Mouse (Mus musculus) lung, adult 18-20 months (tissue): ENCODE data around the gene Hivep1.

Experiments used
- DNase-seq, 2 experiments: peaks; one replicate each; pipeline ENCODE4 v3.0.0; 2022; ENCODE audit warnings: mixed read lengths in 2 of 2

Hivep1 gene

DNA sequence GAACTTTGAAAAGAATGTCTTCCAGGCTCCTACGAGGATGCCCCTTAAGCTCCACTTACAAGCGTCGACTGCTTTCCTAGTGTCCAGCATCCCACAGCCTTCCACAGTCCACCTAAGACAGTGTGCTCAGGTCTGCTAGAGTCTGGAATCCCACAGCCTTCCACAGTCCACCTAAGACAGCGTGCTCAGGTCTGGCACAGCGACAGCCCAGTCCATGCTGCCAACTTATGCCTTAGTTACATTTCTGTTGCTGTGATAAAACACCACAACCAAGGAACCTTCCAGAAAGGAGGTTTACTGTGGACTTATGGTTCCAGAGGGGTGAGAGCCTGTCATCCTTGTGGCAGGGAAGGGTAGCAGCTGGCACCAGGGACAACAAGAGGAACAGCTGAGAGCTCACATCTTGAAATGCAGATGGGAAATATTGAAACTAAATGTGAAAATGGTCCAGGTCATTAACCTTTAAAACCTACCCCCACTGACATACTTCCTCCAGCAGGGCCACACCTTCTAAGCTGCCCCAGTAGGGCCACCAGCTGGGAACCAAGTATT lies 25.0 kb downstream of the Hivep1 start:
- DNase-seq, result no peak

DNA sequence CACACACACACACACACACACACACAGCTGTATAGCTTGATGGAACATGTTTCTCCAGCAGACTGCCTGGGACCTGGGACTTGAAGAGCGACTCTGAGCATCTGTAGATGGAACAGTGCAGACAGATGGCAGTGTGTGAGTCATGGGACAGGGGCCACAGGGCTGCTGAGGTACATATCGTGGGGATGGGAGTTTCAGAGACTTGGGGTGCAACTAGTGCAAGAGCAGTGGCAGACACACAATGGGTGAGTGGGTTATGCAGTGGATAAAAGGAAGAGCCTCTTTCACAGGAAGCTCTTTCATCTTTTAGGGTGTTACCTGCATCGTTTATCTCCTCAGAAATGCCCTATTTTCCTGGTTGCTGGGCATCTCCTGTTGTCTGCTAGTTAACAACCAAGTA lies 25.8 kb downstream of the Hivep1 start:
- no peak for DNase-seq

DNA sequence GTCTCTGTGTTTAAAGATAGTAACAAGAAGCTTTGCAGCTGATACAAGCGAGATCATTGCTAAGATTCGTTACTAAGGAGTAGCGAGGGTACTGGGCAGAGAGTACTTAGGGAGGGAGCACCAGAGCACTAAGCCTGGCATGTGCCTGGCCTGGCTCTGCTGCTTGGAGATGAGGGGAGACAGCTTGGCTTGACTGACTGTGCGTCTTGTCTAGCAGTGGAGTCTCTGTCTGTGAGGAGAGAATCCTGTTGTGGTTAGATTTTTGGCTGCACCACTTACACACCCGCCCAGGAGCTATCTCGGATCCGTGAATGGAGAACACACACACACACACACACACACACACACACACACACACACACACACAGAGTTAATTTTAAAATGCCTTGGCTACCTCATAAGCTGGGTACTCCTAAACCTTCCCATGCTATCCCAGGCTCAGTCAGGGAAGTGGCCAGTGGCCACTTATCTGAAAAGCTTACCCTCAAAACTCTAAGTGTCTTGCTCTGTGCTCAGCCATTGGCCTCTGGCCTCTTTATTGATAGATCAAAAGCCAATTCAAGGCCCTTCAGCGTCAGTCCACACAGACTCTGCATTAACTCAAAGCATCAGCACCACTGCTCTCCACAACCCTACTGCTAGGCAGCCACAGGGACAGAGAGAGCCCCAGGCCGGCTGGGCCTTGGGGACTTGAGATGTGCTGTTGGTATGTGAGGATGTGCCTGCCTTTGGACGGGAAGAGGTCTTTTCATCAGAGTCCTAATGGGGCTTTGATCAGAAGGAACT lies 28.5 kb downstream of the Hivep1 start:
- DNase-seq, result no peak

DNA sequence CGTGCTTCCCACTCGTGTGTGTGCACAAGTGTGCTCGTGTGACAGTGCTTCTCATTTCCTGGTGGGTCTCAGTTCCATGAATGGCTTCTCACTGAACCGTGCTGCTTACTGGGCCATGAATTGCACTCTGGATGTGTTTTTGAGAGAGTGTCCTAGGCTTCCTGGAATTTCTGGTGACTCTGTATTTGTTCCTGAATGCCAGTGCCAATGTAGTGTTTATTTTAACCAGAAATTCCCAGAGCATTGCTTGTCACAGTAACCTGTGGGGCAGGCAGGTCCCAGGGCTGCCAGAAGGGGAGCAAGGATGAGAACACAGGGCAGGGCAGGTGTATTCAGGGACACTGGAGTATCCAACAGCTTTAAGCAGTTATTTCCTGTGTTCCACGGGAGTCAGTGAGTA lies 36.5 kb downstream of the Hivep1 start:
- DNase-seq, result peak in 1 of 2 experiments; percentile 43

DNA sequence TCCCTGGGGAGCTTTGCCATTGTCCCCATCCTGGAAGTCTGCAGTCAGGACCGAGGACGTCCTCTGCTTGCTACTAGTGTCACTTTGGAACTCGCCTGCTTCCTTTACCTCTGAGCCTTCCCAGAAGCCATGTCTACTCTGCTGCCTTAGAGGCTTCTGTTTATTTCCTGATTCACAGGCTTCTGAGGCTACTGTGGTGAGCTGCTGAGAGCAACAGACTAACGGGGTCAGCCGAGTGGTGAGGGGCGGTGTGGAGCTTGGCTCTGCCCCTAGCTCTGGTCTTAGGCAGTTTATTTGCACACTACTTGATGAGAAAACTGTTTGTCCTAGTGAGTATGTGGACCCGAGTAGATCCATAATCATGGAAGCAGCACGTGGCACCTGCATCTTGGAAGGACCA lies 37.2 kb downstream of the Hivep1 start:
- DNase-seq, result no peak

DNA sequence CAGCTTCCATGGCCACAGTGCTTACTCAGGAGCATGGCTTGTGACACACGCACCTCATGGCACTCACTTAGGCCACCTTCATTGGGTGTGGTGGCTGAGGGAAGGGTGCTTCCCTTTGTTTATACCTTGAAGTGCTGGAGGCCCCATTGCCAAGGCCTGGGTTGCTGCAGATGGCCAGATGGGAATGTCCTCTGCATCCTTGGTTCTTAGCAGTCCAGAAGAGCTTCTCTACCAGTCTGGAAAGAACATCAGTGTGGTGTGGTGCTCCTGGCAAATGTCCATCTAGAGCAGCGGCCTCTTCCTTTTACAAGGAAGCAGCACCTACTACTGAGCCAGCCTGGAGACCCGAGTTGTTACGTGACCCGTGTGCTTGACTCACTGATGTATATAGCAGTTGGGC lies 38.9 kb downstream of the Hivep1 start:
- no peak for DNase-seq

DNA sequence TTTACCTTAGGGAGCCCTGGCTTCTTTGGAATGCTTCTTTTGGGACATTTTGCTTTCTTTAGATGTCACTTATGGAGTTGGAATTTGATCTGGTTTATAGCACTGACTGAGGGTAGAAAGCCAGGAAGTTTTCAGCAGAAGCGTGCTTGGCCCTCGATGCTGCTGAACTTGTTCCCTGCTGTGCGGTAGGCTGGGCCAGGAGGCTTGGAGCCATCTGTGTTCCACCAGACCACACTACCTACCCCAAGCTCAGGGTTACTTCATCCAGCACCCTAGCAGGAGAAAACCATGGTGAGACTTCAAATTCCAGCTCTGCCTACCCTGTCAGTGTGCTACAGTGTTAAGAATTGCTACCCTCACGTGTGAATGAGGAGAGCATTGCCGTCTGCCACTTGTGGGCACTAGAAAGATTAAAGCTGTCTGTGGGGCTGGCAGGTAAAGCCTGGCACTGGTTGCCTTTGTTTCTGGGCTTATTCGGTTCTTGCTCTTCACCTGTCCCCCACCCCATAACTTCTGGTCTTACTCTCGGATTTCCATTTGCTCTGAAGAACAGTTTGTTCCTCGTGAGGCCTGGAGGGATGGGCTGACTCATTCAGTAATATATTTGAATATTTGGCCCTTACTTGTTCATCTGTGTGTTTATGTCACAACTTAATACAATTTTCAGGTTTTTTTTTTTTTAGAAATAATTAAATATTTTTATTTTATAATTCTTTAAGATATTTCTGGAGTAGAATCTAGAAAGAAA lies 40.7 kb downstream of the Hivep1 start:
- DNase-seq, result no peak

DNA sequence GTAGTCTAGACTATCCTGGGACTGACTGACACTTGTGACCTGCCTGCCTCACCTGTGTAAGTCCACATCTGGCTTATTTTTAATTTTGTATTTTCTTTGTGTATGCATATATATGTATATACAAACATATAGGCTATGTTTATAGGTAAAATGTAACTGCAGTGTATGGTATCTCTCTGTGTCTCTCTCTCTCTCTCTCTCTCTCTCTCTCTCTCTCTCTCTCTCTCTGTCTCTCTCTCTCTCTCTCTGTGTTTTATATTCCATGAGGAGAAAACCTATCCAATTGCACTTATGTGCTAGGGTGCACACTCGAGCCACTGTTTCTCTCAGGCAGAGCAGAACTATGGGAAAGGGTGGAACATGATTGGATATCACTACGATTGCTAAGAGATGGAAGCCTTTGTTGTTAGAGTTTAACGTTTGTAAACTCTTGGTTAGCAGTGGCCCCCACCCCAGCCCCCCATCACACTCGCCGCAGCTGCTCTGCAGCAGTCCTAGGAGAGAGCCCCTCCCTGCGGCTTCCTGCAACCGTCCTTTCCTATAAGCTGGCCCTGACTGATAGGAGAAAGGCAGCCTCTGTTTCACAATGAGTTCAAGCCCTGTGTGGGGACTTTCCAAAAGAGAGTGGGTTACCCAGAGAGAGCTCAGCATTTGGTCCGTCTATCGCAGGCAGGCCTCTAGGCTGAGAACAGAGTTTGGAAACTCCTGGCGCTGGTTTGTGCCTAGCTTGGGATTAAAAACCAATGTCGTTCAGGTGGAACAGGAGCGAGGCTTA lies 41.6 kb downstream of the Hivep1 start:
- DNase-seq, result no peak

DNA sequence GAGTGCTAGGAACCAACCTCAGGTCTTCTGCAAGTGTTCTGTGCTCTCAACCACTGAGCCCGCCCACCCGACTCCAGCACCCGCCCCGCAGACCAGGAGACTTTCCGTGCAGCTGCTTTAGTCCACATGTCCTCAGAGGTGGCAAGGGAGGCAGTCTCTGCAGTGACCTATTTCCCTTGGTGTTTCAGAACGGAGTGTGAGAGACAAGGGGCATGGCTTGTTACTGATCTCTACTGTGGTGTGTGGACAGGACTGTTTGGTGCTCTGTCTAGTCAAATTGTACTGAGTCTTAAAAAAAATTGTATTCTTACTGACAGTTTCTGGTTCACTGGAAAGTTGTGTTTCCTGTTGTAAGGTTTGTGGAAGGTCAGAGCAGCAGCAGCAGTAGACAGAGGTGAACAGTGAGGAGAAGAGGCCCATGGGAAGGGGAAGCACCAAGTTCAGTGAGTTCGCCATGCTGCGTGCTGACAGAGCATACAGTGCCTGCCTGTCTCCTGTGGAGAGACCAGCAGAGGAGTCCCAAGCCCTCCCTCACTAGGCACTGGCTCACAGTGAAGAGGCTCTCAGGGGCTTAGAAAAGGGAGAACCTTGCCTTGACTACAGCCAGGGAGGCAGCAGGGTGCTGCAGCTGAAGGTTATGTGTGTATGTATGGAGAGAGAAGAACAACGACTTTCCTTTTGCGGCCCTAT lies 44.1 kb downstream of the Hivep1 start:
- DNase-seq, result no peak

DNA sequence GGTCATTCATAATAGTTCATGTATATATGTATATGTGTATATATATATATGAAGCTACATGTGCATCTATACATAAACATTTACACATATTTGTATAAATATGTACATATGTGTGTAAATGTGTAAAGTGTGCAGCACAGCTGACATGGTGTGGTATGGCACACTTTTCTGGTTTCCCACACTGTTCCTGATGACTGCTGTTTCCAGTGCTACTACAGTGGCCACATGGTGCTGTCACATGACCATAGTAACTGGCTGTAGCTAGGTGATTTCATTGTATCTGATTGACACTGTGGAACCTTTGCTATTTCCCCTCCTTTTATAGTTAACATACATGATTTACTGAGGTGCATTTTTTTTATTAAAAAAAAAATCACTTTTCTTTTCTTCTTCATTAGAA lies 45.3 kb downstream of the Hivep1 start:
- DNase-seq, result no peak

DNA sequence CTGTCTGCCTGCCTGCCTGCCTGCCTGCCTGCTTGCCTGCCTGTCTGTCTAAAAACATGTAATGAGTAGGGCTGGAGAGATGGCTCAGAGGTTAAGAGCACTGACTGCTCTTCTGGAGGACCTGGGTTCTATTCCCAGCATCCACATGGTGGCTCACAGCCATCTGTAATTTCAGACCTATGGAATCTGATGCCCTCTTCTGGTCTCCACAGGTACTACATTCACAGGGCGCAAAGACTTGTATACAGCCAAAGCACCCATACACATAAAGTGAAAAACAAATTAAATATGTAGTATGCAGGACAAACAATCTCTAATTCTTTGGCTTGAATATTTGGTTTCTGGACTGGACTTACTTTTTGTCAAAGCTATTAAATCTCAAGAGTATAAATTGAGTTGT lies 46.7 kb downstream of the Hivep1 start:
- DNase-seq, result no peak

DNA sequence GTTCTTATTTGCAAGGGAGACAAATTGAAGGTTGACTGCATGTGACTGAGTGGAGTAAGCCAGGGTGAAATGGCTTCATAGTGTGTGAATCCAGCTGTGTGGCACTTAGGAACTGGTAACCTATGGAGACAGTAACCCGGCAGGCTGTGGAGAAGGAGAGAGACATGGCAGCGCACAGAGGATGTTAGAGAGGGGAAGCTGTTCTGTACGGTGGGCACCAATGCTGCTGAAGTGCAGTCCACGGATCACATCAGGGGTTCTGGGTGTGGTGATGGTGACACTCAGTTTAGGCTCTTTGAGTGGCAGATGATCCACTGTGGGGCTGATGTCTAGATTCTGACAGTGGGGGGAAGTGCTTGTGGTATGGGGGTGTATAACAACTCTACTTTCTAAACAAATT lies 47.7 kb downstream of the Hivep1 start:
- DNase-seq, result no peak

DNA sequence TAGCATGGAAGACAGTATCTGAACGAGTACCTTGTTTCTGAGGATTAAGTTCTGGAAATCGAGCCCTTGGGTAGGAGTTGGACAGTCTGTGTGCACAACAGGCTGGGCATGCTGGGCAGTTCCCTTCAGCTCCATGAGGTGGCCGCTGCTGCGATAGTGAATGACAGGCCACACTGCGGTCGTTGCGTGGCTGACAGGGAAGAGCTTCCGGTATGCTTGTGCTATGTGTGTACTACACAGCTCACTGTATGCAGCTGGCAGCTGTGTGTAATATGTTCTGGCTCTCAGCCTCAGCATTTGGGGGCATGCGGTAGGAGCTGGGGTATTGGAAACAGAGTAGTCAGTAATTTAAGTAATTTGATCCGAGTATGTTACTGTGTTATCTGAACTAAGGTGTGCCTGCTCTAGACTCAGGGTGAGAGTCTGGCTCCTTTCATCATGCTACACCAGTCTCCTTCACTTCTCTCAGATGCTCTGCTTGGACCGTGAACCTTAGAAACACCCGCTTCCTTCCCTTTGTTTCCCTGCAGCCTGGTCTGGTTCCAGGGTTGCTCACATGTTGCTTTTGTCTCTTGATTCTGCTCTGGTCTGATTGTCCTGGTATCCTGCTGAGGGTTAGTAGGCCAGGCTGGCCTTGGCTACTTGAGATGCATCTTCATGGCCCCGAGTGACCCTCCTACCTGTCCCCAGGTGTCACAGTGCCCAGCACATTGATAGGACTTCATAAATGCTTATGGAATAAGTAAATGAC lies 49.8 kb downstream of the Hivep1 start:
- peak in 1 of 2 experiments; percentile 51 for DNase-seq

DNA sequence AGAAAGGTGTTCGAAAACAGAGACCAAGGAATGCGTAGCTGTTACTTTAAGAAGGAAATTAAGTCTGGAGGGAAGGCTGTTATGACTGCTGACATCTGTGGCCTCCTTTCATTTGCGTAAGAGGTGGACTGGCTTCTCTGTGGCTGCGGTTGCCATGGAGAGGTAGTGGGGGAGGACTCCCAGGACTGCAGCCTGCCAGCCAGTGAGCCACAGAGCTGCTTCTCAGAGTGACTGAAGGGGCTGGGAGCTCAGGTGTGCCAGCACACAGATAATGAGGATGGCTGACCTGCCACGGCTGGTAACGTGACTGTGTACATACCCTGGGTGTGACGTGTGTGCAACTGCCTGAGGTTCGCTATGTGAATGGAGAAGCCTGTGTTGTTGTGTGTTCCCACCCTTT lies 51.2 kb downstream of the Hivep1 start:
- peak; percentile 85 to 91 for DNase-seq

DNA sequence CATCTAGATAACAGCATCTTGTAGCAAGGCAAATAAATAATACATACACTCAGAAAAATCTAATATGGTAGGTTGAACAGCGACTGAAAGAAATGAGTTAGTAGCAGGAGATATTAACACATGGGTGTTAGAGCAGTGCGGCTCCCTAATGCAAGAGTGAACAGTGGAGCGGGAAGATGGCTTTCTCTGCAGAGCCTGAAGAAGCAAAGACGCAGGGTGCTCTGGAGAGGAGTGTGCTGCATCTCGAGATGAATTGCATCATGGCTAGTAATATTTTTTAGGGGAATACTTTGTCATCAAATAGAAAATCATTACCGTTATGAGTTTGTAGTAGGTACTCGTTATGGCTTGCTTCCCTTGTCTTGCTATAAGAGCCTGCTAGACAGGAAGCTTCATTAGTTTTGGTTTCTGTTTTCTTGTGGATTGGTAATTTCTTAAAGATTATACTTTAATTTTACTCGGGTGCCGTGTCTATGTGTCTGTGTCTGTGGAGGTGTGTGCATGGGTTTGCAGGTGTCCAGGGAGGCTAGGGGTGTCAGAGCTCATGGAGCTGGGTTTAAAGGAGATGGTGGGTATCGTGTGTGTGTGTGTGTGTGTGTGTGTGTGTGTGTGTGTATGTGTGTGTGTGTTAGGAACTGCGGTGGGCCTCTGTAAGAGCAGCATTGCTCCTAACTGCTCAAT lies 51.8 kb downstream of the Hivep1 start:
- no peak for DNase-seq

DNA sequence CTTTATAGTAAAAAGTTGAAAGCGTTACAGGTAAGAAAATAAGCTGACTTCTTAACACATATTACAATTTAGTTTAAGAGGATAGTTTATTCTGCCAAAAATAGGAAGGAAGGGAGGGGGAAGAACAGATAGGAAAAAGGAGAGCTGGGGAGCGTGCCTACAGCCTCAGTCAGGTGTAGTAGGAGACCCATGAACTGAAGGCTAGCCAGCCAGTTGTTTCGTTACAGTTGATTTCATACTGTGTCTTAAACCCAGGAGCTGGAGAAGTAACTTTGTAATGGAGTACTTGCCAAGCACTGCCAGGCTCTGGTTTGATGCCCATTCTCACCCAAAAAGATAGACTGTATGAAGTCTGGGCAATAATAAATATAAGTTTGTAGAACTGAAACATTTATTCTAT lies 52.5 kb downstream of the Hivep1 start:
- no peak for DNase-seq

DNA sequence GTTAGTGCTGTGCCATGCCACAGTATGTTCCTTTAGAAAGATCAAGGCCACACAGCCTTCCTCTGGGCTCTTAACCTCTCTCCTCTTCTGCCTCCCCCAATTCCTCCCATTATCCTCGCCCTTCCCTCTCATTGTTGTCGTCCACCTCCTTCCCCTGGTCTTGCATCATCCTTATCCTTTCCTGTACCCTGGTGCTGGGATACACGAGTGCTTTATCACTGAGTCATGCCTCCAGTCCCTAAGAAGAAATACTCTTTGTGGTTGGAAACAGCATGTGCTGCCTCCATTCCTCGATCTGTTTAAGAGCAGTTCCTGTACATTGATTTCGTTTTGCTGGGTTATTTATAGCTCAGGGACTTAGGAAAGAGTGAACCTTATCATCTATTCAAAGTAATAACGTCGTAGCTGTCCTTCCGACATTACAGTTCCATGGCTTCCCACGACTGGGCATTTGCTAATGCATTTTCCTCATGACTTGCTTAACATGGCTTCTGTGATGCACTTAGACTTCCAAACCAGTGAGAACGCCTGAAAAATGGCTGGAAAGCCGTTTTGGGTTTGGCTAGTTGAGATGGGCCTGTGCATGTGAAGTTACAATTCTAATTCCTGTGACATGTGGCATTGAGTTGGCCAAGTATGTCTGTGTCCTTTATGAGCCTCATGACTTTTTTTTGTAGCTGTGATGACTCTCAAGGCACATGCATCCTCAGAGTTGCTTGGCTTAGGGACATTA lies 56.8 kb downstream of the Hivep1 start:
- DNase-seq, result no peak

DNA sequence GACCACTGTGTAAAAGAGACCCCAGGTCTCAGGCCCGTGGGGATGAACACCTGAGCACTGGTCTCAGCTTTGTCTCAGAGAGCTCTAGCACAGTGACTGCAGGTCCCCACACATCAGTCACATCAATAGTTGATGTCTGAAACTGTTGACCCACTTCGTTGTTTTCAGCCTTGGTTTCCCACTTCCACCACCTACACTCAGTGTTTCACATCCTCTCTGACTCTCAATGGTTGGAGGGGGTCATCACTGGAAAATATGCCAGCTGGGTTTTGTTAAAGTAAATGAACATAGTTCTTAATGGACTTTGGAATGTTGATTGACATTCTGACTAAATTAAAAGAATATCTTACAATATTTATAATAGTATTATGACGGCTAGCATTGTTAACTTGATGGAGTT lies 58.6 kb downstream of the Hivep1 start:
- no peak for DNase-seq

DNA sequence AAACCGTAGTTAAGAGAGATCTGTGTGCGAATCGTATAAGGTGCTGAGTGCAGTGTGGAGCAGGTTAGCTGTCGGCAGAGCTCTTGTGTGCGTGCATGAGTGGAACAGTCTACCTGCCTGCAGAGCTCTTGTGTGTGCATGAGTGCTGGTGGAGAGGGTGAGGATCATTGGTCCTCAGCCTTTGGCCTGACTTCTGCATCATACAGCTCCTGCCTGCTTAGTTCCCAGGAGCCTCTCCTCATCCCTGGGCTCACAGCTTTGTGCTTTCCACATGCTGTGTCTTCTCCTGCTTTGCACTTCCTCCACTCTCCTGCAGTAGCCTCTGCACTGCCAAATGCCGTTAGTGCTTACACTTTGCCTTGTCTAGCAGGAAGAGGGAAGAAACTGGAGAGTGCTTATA lies 60.2 kb downstream of the Hivep1 start:
- DNase-seq, result no peak

DNA sequence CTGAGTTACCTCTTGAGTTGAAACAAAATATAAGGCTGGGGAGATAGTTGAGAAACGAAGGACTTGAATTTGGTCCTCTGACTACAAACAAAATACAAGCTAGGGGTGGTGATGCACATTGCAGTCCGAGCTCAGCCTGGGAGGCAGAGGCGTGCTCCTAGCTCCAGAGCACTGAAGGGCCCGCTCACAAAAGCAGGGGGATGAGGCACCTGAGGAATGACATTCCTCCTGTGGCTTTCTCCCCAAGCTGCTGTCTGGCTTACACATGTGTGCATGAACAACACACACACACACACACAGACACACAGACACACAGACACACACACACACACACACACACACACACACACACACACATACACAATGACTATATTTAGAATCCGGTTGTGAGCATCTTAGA lies 60.9 kb downstream of the Hivep1 start:
- no peak for DNase-seq

DNA sequence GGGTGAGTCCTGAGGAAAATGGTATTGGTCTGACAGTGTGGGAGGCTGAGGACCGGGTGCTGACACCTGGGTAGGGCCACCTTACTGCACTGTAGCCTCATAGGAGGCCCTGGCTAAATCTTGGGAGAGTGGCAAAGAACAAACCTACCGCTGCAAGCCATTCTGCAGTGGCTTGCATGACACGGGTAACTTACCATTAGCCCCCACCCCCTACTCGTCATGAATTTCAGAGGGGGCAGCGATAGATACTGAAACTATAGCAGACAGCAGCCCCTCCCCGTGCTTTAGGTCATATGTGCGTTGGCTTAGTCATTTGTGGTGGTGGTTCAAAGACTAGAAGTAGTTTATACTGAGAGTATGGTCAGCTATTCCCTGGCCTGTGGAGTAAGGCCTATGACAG lies 61.8 kb downstream of the Hivep1 start:
- DNase-seq, result no peak
